Mouse (Mus musculus) adrenal gland, postnatal 4 days (tissue): Measurements from ENCODE around the gene Cd33. TPM values are rescaled to one million over a fixed set of nuclear protein-coding genes. Genes with fewer than 3 reads are reported as not detected.

Experiments
- DNase-seq, 2 experiments: peaks; one replicate each; pipeline ENCODE4 v3.0.0; 2021 to 2022; ENCODE audit warnings: low spot score in 2 of 2, mixed read lengths in 2 of 2
- long read RNA-seq, 2 experiments: library from polyadenylated mRNA; stranded (forward); transcript quantifications; one replicate each; pipeline ENCODE4 v2.0.0; 2021
- total RNA-seq, 2 experiments: library from RNA; stranded (reverse); gene quantifications; 2 replicates each; pipeline ENCODE4 v1.2.3; 2021

Cd33 gene
- 1 to 10 TPM; 3.0 to 4.1 TPM for total RNA-seq
- long read RNA-seq, experiment 1, partial matches to known transcripts: 2 of 2 reads
- long read RNA-seq, experiment 1, other reads (novel, unspliced or antisense): 0 of 2 reads
- long read RNA-seq, experiment 2, partial matches to known transcripts: 0 of 1 reads
- long read RNA-seq, experiment 2, other reads (novel, unspliced or antisense): 1 of 1 reads

DNA sequence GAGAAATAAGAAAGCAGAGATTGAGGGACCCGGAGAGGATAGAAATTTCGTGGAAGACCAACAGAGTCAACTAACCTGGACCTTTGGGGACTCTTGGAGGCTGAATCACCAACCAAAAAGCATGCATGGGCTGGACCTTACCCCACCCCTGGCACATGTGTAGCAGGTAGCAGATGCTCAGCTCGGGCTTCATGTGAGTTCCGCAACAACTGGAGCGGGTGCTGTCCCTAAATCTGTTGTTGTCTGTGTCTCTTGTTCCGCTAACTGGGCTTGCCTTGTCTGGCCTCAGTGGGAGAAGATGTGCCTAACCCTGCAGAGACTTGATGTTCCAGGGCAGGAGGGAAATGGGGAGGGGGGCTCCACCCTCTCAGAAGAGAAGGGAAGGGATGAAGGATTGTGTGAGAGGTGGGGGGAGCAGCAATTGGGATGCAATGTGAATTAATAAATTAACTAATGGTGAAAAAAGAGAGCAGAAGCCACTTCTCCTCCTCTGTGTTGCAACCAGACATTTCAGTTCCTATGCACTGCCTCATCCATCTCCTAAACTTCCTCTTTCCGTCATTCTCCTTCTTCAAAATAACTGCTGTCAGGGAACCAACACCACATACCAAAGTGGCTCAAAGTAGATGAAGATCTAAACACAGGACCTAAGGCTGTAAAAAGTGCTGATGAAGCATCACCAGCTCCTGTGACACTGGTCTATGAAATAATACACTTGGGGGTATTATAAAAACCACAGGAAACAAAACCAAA is at the start of gene Cd33:
Gene Cd33, minus strand, starts transcription at position 204 of the 753 bp plus-strand sequence.
- DNase-seq: no peak

GRCm38 (mm10) chr7:43584790-43585189 is 40.6 kb upstream of the Cd33 start:
- DNase-seq: no peak

GRCm38 (mm10) chr7:43580526-43580925 is 36.3 kb upstream of the Cd33 start:
- DNase-seq: no peak

DNA sequence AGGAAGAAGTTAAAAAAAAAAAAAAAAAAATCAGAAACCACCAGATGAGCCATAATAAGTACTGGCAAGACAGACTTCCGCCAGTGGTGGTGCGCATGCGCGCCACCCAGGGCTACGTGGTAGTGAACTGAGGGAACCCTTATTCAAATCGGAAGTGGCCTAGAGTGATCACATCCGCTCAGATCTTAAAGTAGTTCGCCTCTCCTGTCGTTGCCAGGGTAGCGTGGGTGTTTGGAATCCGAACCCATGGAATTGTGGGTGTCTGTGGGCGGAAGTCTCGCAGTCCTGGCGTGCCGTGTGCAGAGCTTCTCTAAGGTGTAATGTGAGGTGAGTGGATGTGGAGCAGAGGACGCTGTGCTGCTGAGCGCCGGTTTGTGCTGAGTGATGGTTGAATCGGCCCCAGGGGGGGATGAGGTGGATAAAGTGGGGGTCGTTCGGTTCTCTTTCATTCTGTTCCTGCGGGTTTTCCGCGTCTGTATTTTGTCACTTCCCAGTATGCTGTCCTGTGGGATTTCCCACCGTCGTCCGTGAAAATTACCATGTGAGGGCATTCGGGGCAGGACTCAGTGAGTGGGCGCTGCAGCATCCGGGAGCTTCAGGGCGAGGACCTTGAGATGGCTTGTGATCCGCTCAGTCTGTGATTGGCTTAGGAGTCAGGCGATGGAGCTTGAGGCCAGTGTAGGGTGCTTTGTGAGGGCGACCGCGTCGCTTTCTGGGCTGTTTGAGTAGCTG is 35.4 kb upstream of the Cd33 start, which contains the start of gene Zfp719:
Gene Zfp719, plus strand, starts transcription at position 171 of the 732 bp plus-strand sequence.
- peak; percentile 67 to 78 for DNase-seq

DNA sequence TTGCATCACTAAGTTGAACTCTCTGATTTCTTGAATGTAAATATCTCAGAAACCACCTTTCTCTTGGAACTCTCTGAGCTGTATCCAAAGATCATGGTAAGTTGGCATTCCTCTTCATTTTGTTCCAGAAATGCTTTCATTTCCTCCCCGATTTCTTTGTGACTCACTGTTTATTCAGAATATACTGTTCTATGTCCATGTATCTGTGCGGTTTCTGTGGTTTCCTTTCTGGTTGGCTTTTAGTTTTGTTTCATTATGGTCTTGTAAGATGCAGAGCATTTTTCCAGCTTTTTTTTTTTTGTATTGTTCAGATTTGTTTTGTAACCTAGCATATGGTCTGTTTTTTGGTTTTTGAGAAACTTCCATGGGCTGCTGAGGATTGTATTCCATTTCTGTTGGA is 27.0 kb upstream of the Cd33 start:
- no peak for DNase-seq

DNA sequence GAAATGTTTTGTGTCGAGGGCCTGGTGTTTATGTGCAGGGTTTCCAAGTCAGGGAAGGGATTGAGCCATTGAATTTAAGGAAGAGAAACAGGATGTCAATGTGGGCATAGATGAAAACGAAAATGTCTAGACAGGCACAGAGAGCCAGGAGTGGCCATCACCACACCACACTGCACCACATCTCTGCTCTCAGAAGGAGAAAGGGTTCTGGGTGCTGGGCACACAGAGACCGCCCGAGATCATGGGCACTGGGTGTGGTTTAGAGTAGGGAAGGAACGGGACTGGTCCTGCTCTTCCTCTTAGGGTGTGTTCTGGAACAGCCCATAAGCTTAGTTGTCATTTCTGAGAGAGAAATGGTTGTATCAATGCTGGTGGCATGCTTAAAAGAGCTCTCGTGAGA is 19.1 kb upstream of the Cd33 start:
- DNase-seq: no peak

- DNase-seq: no peak
Observed at GRCm38 (mm10) chr7:43562651-43563070, 18.4 kb upstream of the Cd33 start.

GRCm38 (mm10) chr7:43562006-43562633 is 17.9 kb upstream of the Cd33 start, which contains the start of gene Zfp658:
Gene Zfp658 (plus strand): TSS chr7:43562256.
- DNase-seq: peak; percentile 53 to 69

DNA sequence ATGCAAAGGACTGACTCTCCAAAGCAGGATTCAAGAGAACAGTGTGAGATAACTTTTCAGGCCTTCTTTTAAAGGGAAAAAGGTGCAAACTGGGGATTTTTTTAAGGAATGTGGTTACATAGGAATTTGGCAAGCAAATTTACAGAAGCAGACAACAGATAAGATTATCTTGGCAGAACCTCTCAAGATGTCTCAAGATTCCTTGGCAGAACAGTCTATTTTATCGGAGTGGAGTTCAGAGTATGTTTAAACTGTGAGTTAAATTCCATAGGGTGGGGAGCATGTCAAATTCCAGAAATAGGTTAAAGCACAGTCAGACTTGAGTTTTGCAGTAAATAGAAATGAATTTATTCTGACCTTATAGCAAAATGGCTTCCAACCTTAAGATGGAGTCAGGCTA is 12.7 kb upstream of the Cd33 start:
- no peak for DNase-seq

GRCm38 (mm10) chr7:43555351-43555750 is 11.1 kb upstream of the Cd33 start:
- DNase-seq: no peak

GRCm38 (mm10) chr7:43554550-43554949 is 10.3 kb upstream of the Cd33 start:
- DNase-seq: no peak

- no peak for DNase-seq
Observed at GRCm38 (mm10) chr7:43553153-43553552, 8.9 kb upstream of the Cd33 start.

- DNase-seq: no peak
Observed at GRCm38 (mm10) chr7:43548206-43548605, 4.0 kb upstream of the Cd33 start.

- DNase-seq: no peak
Observed at GRCm38 (mm10) chr7:43547666-43548065, 3.4 kb upstream of the Cd33 start.

- no peak for DNase-seq
Observed at GRCm38 (mm10) chr7:43545656-43546545, 1.7 kb upstream of the Cd33 start.

GRCm38 (mm10) chr7:43538524-43538923 is 5.7 kb downstream of the Cd33 start:
- no peak for DNase-seq

- DNase-seq: no peak
Observed at GRCm38 (mm10) chr7:43532936-43533505, 11.2 kb downstream of the Cd33 start.

GRCm38 (mm10) chr7:43530216-43530785 is 13.9 kb downstream of the Cd33 start:
- no peak for DNase-seq

- DNase-seq: no peak
Observed at GRCm38 (mm10) chr7:43525313-43525712, 18.9 kb downstream of the Cd33 start.

GRCm38 (mm10) chr7:43522776-43523175 is 21.5 kb downstream of the Cd33 start:
- DNase-seq: no peak
